Mouse (Mus musculus) Patski (cell line): ENCODE measurements around the gene Kctd12b. TPM values are rescaled to one million over a fixed set of nuclear protein-coding genes. Genes with fewer than 3 reads are reported as not detected.
A peak's percentile ranks its signal among the peaks of the same experiment; 100 is the strongest.

ENCODE experiments used
- ATAC-seq: fragments of 100-300 bp; one replicate; pipeline ENCODE4 v1.8.0; 2021
- CTCF ChIA-PET: fragments of 350-600 bp; sonication (Branson Sonifier 250); formaldehyde crosslinking; loops from one replicate; lab custom pipeline; 2022; ENCODE audit warnings: inconsistent platforms; lab: Charles Lee
- POLR2A ChIA-PET: fragments of 350-600 bp; sonication (Branson Sonifier 250); formaldehyde crosslinking; loops from one replicate; lab custom pipeline; 2022; ENCODE audit warnings: antibody characterized with exemption, inconsistent platforms; lab: Charles Lee
- DNase-seq: peaks from one replicate; pipeline ENCODE4 v3.0.0-alpha.2; 2011; ENCODE audit warnings: low read depth, low spot score
- H3K27me3 ChIP-seq: fragments of 371-371 bp; one replicate; pipeline ENCODE4 v1.5.1; 2021
- CTCF ChIP-seq: fragments of 100-300 bp; IDR thresholded peaks from one replicate; pipeline ENCODE4 v1.5.1; 2021
- in situ Hi-C: fragments of 300-500 bp; cut with MboI; formaldehyde crosslinking; loops from 3 replicates; pipeline ENCODE4 v1.11.1; 2018; ENCODE audit warnings: low pct_unique_long_range_greater_than_20kb, mixed read lengths
- polyA plus RNA-seq: library from polyadenylated mRNA; unstranded; gene quantifications from one replicate; pipeline ENCODE4 v1.2.3, GENCODE M21; 2021

The Kctd12b gene
- polyA plus RNA-seq, 1 experiment from 2014 or later: 11.1 TPM

GRCm38 (mm10) chrX:153664903-153665302, 31.3 kb downstream of the Kctd12b start:
- ChIA-PET CTCF (interaction anchor here (1.0 kb wide), 1 partner anchor 43 kb away, joined by 3 read pairs; no protein-coding TSS in a partner anchor), POLR2A (no interaction called here)
- peaks cover 13% of the 10 kb centered on the region for H3K27me3 ChIP-seq
- TF ChIP-seq CTCF: no peak
- in situ Hi-C loops: no loop called here
- ATAC-seq (no peak), DNase-seq (no peak)

GRCm38 (mm10) chrX:153656949-153657348, 39.2 kb downstream of the Kctd12b start:
- in situ Hi-C loops: no loop called here
- ChIA-PET POLR2A (no interaction called here), CTCF (no interaction called here)
- TF ChIP-seq CTCF: no peak
- ATAC-seq: no peak
- no peak for DNase-seq
- H3K27me3 ChIP-seq: peaks cover 24% of the 10 kb centered on the region

- no peak for ATAC-seq
- in situ Hi-C loops: no loop called here
- TF ChIP-seq CTCF: peak; percentile 55
- POLR2A ChIA-PET: no interaction called here
- no peak for DNase-seq
- CTCF ChIA-PET: interaction anchor here (1.0 kb wide), 1 partner anchor 68 kb away, joined by 3 read pairs; no protein-coding TSS in a partner anchor
- no peaks in the 10 kb centered on the region for H3K27me3 ChIP-seq
These were observed 55.6 kb downstream of the Kctd12b start for GRCm38 (mm10) chrX:153640615-153641014.

- TF ChIP-seq CTCF: peak; percentile 52
- in situ Hi-C loops: loop anchor here (5.0 kb wide), 1 partner anchor 71 kb away; no protein-coding TSS in a partner anchor
- ATAC-seq (no peak), DNase-seq (no peak)
- ChIA-PET CTCF (interaction anchor here (1.0 to 5.5 kb wide), 3 partner anchors 18 to 71 kb away, joined by 3 to 42 read pairs (median 5); no protein-coding TSS in a partner anchor), POLR2A (interaction anchor here (0.9 kb wide), 1 partner anchor 125 kb away, joined by 3 read pairs; no protein-coding TSS in a partner anchor)
- H3K27me3 ChIP-seq: no peaks in the 10 kb centered on the region
These were observed 59.9 kb downstream of the Kctd12b start for GRCm38 (mm10) chrX:153636247-153636646.

Other genes with a start within 250 kb of the Kctd12b start
- gene Ubqln2, start 198.2 kb downstream of the Kctd12b start, polyA plus RNA-seq: 66.4 TPM
- gene Cypt3, start 137.8 kb downstream of the Kctd12b start, polyA plus RNA-seq: not detected
- 90.4 TPM for gene Nbdy, start 27.2 kb upstream of the Kctd12b start, polyA plus RNA-seq
- gene Spin2c, start 135.8 kb upstream of the Kctd12b start, polyA plus RNA-seq: 0.22 TPM